Mouse (Mus musculus): ENCODE data around the gene Snx4. TPM values are rescaled to one million over a fixed set of nuclear protein-coding genes. Genes with fewer than 3 reads are reported as not detected.
A peak's percentile ranks its signal among the peaks of the same experiment; 100 is the strongest.
"Not testable (repeated sequence)": the region's sequence is repeated elsewhere in the genome, so short reads cannot be mapped to it uniquely, and the experiment has no call there.

The Snx4 gene
- 63.6 and 76.9 TPM in 2 replicates for total RNA-seq (2017)

- peak; percentile 94 for ATAC-seq (replicated peaks; ENCODE audit: low read depth, poor library complexity, severe bottlenecking)
Observed at GRCm38 (mm10) chr16:33251194-33252051, at the start of gene Snx4. Gene Snx4, plus strand, starts transcription at chr16:33251442.

DNA sequence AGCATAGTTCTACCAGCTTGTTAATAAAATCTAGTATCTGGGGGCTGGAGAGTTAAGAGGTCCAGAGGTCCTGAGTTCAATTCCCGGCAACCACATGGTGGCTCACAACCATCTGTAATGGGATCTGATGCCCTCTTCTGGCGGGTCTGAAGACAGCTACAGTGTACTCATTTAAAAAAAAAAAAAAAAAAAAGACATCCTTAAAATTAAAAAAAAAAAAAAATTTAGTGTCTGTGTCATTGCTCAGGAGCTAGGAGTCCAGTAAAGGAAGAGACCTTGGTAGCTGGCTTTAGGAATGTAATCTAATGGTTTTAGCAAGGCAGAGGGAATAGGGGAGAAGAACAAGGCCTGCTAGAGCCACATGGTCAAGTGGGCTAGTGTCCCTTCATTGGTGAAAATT is 40.4 kb upstream of the Snx4 start:
- no peak for ATAC-seq (replicated peaks; ENCODE audit: low read depth, poor library complexity, severe bottlenecking)

DNA sequence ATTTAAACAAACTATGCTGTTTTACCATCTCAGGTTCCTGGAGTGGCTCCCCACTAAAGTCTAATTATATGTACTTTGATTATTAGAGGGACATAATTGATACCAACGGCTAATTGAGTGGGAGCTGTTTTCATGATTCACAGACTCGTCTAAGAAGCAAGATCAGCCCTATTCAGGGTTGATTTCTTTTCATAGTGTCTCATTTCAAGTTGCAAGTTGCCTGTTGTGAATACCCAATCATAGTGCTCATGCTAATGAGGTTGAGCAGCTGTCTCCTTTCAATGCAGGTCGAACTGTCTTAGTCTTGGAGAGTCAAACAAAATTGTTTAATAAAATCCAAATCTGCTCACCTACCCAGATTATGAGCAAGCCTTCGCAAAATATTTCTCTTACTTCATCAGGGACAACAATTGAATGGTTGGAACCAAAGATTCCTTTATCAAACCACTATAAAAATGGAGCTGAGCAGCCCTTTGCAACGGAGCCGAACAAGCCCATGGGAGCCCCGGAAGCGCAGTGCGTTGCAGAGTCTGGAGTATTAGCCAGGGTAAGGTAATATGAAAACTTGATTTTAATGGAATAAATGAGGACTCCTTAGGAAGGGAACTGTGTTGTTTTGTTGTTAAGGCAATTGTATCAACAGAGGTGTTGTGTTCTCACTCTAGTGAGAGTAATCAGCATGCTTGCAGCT is 34.8 kb upstream of the Snx4 start:
- ATAC-seq (replicated peaks; ENCODE audit: low read depth, poor library complexity, severe bottlenecking) = no peak

- not testable (repeated sequence) for ATAC-seq (replicated peaks; ENCODE audit: low read depth, poor library complexity, severe bottlenecking)
Observed at GRCm38 (mm10) chr16:33217553-33218085, 33.6 kb upstream of the Snx4 start.

GRCm38 (mm10) chr16:33222482-33222881 is 28.8 kb upstream of the Snx4 start:
- no peak for ATAC-seq (replicated peaks; ENCODE audit: low read depth, poor library complexity, severe bottlenecking)

DNA sequence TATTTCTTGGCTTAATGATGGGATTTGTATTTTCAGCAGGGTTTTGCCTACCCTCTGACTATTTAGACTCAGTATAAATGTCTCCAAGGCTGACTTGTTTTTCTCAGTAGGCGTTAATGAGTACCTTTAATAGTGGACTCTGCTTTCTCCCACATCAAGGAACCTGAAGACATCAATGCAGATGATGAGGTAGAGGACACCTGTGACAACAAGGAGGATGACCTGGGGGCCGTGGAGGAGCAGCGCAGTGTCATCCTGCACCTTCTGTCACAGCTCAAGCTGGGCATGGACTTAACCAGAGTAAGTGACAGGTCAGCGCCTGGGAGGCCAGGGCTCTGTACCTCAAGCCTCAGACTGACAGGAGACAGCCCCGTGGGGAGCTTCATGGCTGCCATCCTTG is 26.9 kb upstream of the Snx4 start:
- no peak for ATAC-seq (replicated peaks; ENCODE audit: low read depth, poor library complexity, severe bottlenecking)

GRCm38 (mm10) chr16:33234128-33234527 is 17.1 kb upstream of the Snx4 start:
- ATAC-seq (replicated peaks; ENCODE audit: low read depth, poor library complexity, severe bottlenecking) = no peak

DNA sequence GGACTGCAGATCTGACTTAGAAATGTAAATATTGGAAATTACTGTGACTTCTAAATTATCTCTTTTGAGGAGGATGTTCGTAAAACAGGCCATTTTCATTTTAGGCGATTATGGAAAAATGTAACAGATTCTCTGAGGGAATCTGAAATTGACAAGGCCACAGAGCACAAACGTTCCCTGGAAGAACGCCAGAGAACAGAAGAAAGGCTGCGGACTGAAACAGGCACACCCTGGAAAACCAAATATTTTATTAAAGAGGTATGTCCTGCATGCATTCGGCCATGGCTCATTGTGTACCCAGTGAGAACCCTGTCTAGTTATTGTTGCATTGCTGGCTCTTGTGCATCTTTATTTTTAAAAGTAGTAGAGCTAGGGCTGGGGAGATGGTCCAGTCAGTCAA is 15.1 kb upstream of the Snx4 start:
- ATAC-seq (replicated peaks; ENCODE audit: low read depth, poor library complexity, severe bottlenecking) = no peak

- peak; percentile 54 for ATAC-seq (replicated peaks; ENCODE audit: low read depth, poor library complexity, severe bottlenecking)
Observed at GRCm38 (mm10) chr16:33239305-33239704, 11.9 kb upstream of the Snx4 start.

DNA sequence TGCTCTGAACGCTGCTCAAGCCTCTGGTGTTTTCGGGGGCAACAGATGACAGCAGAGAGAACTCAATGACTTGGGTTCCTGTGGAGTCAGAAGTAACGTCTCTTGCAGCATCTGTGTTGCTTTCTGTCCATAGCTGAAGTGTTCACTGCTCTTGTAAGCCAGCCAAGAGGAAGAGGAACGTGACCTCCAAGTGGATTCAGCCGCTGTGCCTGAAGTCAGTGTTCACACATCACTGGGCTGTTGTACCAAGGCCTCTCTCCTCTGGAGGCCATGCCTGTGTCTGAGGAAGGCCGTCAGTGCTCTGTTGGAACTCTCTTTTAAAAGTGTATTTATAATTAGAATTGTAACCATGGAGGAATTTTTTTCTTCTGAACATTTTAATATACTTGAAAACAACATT is 9.2 kb upstream of the Snx4 start:
- ATAC-seq (replicated peaks; ENCODE audit: low read depth, poor library complexity, severe bottlenecking) = no peak

DNA sequence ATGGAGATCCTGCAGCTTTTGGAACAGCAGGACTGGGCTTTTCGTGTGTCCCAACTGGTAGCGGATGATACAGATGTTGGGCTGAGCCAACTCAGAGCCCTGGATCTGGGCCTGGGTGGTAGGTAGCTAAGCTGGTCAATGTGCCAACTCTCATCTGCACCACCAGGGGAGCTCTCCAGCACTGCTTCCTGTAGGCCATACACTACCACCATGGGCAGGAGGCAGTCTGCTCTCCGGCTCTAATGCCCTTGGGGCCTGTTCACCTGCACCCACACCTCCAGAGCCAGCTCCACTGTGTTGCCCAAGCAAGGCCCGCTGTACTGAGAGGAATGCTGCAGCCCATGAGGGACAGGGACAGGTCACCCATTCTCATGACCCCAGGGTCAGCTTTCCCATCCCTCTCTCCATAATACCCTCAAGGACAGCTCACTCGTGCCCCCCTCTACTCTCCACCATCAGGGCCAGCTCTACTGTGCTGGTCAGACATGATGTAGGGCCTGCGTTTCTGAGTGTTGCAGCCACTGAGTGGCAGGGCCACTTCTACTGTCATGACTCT is 7.0 kb upstream of the Snx4 start:
- ATAC-seq (replicated peaks; ENCODE audit: low read depth, poor library complexity, severe bottlenecking) = peak; percentile 76; the same call in 1 of the 2 replicates

GRCm38 (mm10) chr16:33244933-33245470 is 6.2 kb upstream of the Snx4 start:
- no peak for ATAC-seq (replicated peaks; ENCODE audit: low read depth, poor library complexity, severe bottlenecking)

GRCm38 (mm10) chr16:33246526-33246925 is 4.7 kb upstream of the Snx4 start:
- ATAC-seq (replicated peaks; ENCODE audit: low read depth, poor library complexity, severe bottlenecking) = no peak

DNA sequence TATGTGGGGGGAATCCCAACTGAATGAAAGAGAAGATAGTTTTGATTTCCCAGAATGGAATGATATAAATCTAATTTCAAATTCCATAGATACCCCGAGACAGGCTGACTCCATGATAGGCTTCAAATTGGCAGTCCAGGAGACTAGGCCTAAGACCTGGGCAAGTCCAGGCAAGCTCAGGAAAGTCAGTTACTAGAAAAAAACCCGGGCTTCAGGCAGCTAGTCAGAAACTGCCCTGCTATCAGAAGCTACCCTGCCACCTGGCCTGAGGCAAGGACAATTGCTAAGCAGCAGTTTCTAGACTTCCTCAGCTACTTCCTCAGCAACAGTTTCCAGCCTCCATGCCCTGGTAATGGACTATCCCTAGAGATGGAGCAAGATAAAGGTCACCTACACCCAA is 4.2 kb upstream of the Snx4 start:
- no peak for ATAC-seq (replicated peaks; ENCODE audit: low read depth, poor library complexity, severe bottlenecking)

DNA sequence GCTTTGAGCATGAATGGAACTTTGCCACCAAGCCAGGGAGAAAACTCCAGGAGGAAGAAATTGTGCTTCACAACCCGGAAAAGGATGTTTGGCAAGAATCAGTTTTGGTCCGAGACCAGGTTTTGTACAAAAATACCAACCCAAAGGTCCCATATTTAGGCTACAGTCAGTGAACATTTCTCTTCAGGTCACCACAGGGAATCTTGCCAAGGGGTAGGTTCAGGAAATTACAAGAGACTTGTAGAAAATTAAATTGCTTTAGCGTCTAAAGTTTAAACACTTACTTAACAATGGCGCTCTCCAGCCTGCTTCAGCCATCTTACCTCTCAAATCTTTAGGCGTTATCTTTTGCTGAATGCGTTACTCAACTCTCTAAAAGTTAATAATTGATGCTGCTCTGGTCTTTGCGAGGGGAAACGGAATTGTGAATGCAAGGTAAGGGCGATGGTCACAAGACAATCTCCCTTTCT is 556 bp upstream of the Snx4 start:
- no peak for ATAC-seq (replicated peaks; ENCODE audit: low read depth, poor library complexity, severe bottlenecking)

GRCm38 (mm10) chr16:33255601-33256000 is 4.4 kb downstream of the Snx4 start:
- ATAC-seq (replicated peaks; ENCODE audit: low read depth, poor library complexity, severe bottlenecking) = no peak

DNA sequence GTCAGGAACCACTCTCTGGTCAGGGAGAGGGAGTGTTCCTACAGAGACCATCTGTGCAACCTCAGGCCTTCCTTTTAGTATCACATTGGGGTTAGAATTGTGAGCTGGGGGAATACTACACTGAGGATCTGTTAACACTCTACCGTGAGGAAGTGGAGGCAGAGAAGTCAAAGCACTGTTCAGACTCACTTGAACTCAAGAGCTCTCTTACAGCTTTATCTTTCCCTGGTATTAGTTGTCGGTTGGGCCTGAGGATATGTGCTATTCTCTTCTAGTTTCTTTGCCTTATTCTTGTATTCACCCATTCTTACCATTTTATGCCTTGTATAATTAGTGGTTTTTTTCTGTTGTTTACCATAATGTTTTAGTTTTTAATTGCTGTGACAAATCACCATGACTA is 7.3 kb downstream of the Snx4 start:
- no peak for ATAC-seq (replicated peaks; ENCODE audit: low read depth, poor library complexity, severe bottlenecking)

DNA sequence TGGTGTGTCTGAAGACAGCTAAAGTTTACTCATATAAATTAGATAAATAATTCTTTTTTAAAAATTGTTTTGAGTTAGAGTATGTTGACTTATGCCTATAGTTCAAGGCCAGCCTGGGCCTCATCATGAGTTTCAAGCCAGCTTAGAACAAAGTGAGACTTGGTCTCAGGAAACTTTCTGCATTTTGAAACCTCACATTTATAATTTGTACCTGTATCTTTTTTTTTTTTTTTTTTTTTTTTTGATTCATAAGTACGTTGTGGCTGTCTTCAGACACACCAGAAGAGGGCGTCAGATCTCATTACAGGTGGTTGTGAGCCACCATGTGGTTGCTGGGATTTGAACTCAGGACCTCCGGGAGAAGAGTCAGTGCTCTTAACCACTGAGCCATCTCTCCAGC is 8.6 kb downstream of the Snx4 start:
- no peak for ATAC-seq (replicated peaks; ENCODE audit: low read depth, poor library complexity, severe bottlenecking)

DNA sequence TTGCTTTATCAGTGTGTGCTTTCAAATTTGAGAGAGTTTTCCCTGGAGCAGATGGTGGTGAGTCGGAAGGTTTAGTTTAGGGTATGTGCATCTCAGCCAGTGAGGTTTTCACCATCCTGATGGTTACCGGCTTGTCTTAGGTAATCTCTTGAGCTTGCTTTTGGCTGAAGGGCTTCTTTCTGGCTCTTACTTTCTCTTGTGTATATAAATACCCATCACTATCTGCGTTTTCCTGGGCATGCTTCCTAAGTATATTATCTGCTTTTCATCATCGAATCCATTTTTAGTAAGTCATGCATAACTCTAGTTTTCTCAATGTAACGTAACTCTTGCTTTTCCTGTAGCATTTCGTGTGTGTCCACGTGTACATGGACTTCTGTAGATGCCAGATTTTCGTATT is 9.6 kb downstream of the Snx4 start:
- no peak for ATAC-seq (replicated peaks; ENCODE audit: low read depth, poor library complexity, severe bottlenecking)

- ATAC-seq (replicated peaks; ENCODE audit: low read depth, poor library complexity, severe bottlenecking) = peak; percentile 93
Observed at GRCm38 (mm10) chr16:33261584-33262061, 10.4 kb downstream of the Snx4 start.
